Mouse (Mus musculus) heart, embryonic 15.5 days (tissue): ENCODE data around the gene Cbarp. TPM values are rescaled to one million over a fixed set of nuclear protein-coding genes. Genes with fewer than 3 reads are reported as not detected.

Experiments used
- ATAC-seq: fragments of 200-750 bp; cut with Nextera tagmentation; replicated peaks from 2 replicates; pipeline ENCODE4 v1.8.0; 2017; ENCODE audit warnings: low read depth, moderate TSS enrichment; ENCODE audit not compliant: insufficient number of reproducible peaks, insufficient read depth, low FRiP score
- H3K27ac ChIP-seq: fragments of 300-500 bp; sonication (generic); 2 replicates; pipeline ENCODE4 v1.5.1; 2015; ENCODE audit warnings: mild to moderate bottlenecking, inconsistent platforms
- H3K27me3 ChIP-seq: fragments of 300-500 bp; sonication (generic); 2 replicates; pipeline ENCODE4 v1.6.1; 2015; ENCODE audit warnings: inconsistent platforms
- H3K36me3 ChIP-seq: fragments of 300-500 bp; sonication (generic); 2 replicates; pipeline ENCODE4 v1.6.1; 2015; ENCODE audit warnings: mild to moderate bottlenecking, inconsistent platforms
- H3K4me1 ChIP-seq: fragments of 300-500 bp; sonication (generic); replicated peaks from 2 replicates; pipeline ENCODE4 v1.6.1; 2015; ENCODE audit warnings: inconsistent platforms
- H3K4me2 ChIP-seq: fragments of 300-500 bp; sonication (generic); 2 replicates; pipeline ENCODE4 v1.6.1; 2015; ENCODE audit warnings: inconsistent platforms, mild to moderate bottlenecking, moderate library complexity
- H3K4me3 ChIP-seq: fragments of 300-500 bp; sonication (generic); 2 replicates; pipeline ENCODE4 v1.5.1; 2015; ENCODE audit warnings: mild to moderate bottlenecking, inconsistent platforms
- H3K9ac ChIP-seq: fragments of 300-500 bp; sonication (generic); 2 replicates; pipeline ENCODE4 v1.6.1; 2015; ENCODE audit warnings: mild to moderate bottlenecking, inconsistent platforms
- H3K9me3 ChIP-seq: fragments of 300-500 bp; sonication (generic); replicated peaks from 2 replicates; pipeline ENCODE4 v1.6.1; 2016; ENCODE audit warnings: inconsistent platforms
- WGBS: fragments of 180-500 bp; shearing (Covaris S2); methylation state at CpG from one replicate; pipeline ENCODE4 v1.1.7; 2015; ENCODE audit warnings: mixed read lengths; 5-methylcytosine and 5-hydroxymethylcytosine counted together
- polyA plus RNA-seq: library from polyadenylated mRNA; unstranded; fragments of >200 nt; fragmentation: Nextera tagmentation; extraction: Ambion mirVana; gene quantifications from 2 replicates; pipeline ENCODE4 v1.2.1, GENCODE M21; 2015

The Cbarp gene
- polyA plus RNA-seq, 1 experiment from 2014 or later, result 1.7 TPM

DNA sequence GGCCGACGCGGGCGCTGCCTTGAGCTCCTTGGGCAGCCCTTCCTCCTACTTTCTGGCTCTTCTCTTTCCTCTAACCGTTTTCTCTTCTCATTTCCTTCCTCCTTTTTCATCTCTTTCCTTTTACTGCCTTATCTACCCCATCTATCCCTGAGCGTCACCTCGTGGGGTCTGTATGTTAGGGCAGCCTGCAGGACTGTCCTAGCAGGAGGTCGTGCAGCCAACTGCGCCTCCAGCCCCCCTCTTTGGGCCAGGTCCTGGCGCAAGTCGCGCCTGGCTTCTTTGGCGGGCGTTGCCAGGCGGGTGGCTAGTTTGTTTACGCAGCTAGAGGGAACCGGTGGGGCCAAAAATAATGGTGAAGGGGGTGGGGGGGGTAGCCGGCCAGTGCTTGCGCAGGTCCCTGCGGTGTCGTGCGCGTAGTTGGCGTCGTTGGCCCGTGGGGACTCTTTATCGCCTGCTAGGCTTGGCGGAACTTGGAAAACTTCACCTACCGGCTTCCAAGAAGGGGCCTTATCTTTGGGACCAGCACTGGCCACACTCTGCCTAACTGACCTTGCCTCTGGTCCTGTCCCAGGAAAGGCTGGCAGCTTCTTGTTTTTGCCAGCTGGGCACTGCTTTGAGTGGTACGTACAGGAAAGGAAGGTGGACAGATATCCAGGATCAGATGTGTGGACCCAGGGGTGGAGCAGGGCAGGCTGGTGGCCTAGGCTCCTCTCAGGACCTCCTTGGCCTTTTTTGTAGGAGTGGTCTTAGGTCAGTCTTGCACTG, 23.5 kb downstream of the Cbarp start:
- 2% methylated on average over 30 of the region's 30 CpGs for WGBS
- ATAC-seq, result no peak
- Histone ChIP-seq H3K27ac (peak overlapping the region; percentile 86), H3K9ac (peak overlapping the region; percentile 95), H3K9me3 (no peaks in the 10 kb centered on the region), H3K4me3 (peak overlapping the region; percentile 95), H3K27me3 (no peaks in the 10 kb centered on the region), H3K36me3 (peaks cover 19% of the 10 kb centered on the region; the same call in 1 of the 2 replicates), H3K4me1 (peaks cover 48% of the 10 kb centered on the region), H3K4me2 (peak overlapping the region; percentile 92)

DNA sequence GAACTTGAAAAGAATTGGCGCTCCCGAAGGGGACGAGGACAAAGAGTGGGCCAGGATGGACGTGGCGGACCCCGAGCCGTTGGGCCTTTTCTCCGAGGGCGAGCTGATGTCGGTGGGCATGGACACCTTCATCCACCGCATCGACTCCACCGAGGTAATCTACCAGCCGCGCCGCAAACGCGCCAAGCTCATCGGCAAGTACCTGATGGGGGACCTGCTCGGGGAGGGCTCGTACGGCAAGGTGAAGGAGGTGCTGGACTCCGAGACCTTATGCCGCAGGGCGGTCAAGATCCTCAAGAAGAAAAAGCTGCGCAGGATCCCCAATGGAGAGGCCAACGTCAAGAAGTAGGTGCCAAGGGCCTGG, 24.1 kb downstream of the Cbarp start:
- whole genome bisulfite sequencing, result 0% methylated on average over 27 of the region's 27 CpGs
- Histone ChIP-seq H3K9me3 (no peaks in the 10 kb centered on the region), H3K4me2 (peak overlapping the region; percentile 92), H3K4me3 (peak overlapping the region; percentile 95), H3K36me3 (peaks cover 13% of the 10 kb centered on the region; the same call in 1 of the 2 replicates), H3K27ac (peak overlapping the region; percentile 86), H3K9ac (peak overlapping the region; percentile 95), H3K4me1 (peaks cover 48% of the 10 kb centered on the region), H3K27me3 (no peaks in the 10 kb centered on the region)
- no peak for ATAC-seq

DNA sequence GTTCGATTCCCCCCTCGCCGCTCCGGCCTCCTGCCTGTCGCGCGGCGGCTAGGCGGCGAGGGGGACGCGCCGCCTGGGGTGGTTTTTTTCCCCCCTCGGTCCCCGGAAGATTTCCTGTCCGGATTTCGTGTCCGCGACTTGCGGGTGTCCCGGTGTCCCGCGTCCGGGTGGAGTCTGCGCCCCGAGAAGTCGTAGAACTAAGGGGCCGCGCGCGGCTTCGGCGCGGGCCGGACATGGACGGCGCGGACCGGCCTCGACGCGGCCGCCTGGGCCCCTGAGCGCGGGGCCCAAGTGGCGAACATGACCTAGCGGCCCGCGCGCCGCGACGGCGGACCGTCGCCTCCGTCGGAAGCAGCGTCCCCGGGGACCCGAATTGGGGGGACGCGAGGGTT, 24.7 kb downstream of the Cbarp start:
- no peaks in the 10 kb centered on the region for H3K9me3 ChIP-seq
- H3K36me3 ChIP-seq, result peaks cover 9% of the 10 kb centered on the region; the same call in 1 of the 2 replicates
- peak overlapping the region; percentile 86 for H3K27ac ChIP-seq
- WGBS, result under 1% methylated on average over 63 of the region's 63 CpGs
- no peak for ATAC-seq
- peak overlapping the region; percentile 92 for H3K4me2 ChIP-seq
- H3K9ac ChIP-seq, result peak overlapping the region; percentile 95
- H3K27me3 ChIP-seq, result no peaks in the 10 kb centered on the region
- peaks cover 48% of the 10 kb centered on the region for H3K4me1 ChIP-seq
- H3K4me3 ChIP-seq, result peak overlapping the region; percentile 95

DNA sequence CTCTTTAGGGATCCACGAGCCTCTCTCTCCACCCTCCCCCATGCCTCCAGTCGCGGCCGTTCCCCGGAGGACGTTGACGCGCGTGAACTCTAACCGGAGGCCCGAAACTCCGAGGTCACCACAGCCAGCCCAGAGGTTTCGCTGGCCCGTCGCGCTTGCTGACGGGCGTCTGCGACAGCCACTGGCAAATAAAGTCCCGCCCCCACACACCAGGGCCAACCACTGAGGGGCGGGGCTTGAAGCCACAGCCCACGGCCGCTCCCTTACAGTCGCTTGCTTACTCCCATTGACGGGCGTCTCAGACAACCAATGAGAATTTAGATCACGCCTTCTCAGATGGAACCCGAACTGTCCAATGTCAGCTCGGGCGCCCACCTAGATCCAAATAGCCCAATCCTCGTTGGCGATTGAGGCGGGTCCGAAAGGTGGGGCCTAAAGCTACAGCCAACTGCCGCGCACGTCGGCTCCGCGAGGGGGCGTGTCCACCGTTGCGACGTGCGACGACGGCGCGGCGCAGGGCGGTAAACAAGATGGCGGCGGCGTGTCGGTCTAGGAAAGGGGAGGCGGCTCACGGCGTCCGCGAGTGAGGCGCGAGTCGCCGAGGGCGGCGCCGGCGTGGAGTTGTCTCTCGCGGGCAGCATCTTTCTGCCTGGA, 25.2 kb downstream of the Cbarp start, which contains the start of gene Stk11:
TSS of gene Stk11 (plus strand) at position 514 of the 654 bp plus-strand sequence.
- no peaks in the 10 kb centered on the region for H3K9me3 ChIP-seq
- ATAC-seq, result peak; percentile 97
- peak within 1 kb of the TSS; percentile 95 for H3K9ac ChIP-seq
- peaks cover 5% of the 10 kb centered on the region; the same call in 1 of the 2 replicates for H3K36me3 ChIP-seq
- peak within 1 kb of the TSS; percentile 95 for H3K4me3 ChIP-seq
- peak within 1 kb of the TSS; percentile 92 for H3K4me2 ChIP-seq
- peaks cover 45% of the 10 kb centered on the region for H3K4me1 ChIP-seq
- WGBS, result under 1% methylated on average over 70 of the region's 70 CpGs
- peak within 1 kb of the TSS; percentile 93 for H3K27ac ChIP-seq
- H3K27me3 ChIP-seq, result no peaks in the 10 kb centered on the region

DNA sequence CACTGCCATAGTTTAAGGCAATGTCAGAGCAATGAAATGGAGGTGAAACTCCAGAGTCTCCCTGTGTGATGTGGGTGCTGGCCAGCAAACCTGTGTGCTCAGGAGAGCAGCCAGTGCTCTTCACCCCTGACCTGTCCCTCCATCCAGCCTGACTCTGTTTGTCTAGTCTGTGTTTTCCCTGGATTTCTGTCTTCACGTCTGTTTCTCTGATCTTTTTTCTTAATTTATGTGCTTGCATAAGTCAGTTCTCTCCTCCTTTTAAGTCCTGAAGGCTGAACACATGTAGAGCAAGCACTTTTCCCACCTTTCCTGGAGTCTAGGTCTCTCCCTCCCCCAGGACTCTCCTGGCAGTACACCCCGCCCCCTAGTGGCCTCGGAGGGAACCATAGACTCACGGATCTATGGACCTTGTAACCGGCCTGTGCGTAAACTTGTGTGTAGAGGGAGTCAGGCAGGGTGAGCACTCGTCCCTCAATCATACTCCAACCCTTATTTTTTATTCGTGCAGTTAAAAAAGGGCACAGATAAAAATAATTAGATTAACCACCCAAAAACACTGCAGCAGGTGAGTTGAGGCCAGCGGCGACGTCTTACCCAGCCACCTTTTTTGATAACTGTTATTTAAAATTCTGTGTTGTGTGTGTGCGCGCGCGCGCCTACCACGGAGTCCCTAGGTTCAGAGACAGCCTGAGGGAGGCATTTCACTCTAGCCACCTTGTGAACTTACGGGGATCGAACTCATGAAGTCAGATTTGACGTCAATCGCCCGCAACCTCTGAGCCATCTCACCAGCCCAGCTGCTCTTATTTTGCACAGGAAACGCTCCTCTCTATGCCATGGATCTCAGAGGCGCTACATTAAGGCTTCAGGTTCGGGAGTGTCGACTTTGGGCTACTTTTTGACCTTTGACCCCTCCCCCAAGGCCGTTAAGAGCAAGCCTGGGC, 26.0 kb downstream of the Cbarp start:
- H3K4me1 ChIP-seq, result peaks cover 37% of the 10 kb centered on the region
- peak overlapping the region; percentile 69 for H3K4me2 ChIP-seq
- H3K27ac ChIP-seq, result peak overlapping the region; percentile 93
- WGBS, result 3% methylated on average over 27 of the region's 27 CpGs
- peaks cover 3% of the 10 kb centered on the region; the same call in 1 of the 2 replicates for H3K36me3 ChIP-seq
- no peaks in the 10 kb centered on the region for H3K9me3 ChIP-seq
- H3K4me3 ChIP-seq, result peak overlapping the region; percentile 59
- ATAC-seq, result peak; percentile 51
- H3K9ac ChIP-seq, result peak overlapping the region; percentile 65
- H3K27me3 ChIP-seq, result no peaks in the 10 kb centered on the region

DNA sequence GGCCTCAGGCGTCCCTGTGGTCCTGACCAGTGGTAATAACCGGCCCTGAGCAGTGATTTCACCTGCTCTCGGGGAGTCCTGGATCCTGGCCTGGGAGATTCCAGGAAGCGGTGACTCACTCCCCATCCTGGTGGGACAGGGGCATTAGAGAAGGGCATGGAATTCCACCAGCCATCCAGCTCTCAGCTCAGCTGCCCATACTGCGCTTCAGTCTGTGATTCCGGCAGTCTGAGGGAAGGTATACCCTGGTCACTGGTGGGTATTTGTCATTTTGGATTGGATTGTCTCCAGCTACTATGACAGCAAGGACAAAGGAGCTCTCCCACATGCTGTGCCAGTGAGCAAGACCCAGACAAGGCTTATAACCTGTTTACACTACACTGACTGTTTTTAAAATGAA, 33.0 kb downstream of the Cbarp start:
- no peaks in the 10 kb centered on the region for H3K36me3 ChIP-seq
- no peak overlapping the region for H3K27ac ChIP-seq
- no peak overlapping the region for H3K4me3 ChIP-seq
- 51% methylated on average over 6 of the region's 6 CpGs for WGBS
- no peak overlapping the region for H3K9ac ChIP-seq
- peaks cover 4% of the 10 kb centered on the region for H3K4me1 ChIP-seq
- H3K4me2 ChIP-seq, result no peak overlapping the region
- no peaks in the 10 kb centered on the region for H3K27me3 ChIP-seq
- H3K9me3 ChIP-seq, result no peaks in the 10 kb centered on the region
- no peak for ATAC-seq

DNA sequence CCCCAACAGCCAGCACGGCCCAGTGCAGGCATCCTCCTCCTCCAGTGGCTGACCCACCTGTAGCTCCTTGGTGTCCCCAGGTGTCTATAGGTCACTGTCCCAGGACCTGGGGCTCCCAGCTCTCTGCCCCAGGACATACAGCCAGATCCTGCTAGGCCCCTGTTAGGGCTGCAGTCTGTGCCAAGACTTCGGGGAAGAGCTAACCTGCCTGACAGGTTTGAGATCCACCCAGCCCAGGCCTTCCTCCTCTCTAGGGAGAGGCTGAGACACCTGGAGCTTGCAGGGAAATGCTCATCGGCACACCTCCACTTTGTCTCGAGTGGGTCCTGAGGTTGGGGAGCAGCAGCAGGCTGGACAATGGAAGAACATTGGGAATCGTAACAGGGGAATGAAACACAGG, 34.7 kb downstream of the Cbarp start:
- no peak overlapping the region for H3K4me2 ChIP-seq
- no peak for ATAC-seq
- H3K36me3 ChIP-seq, result no peaks in the 10 kb centered on the region
- peaks cover 15% of the 10 kb centered on the region for H3K4me1 ChIP-seq
- 58% methylated on average over 5 of the region's 5 CpGs for WGBS
- H3K9me3 ChIP-seq, result no peaks in the 10 kb centered on the region
- no peak overlapping the region; the same call in 1 of the 2 replicates for H3K9ac ChIP-seq
- no peaks in the 10 kb centered on the region for H3K27me3 ChIP-seq
- H3K4me3 ChIP-seq, result no peak overlapping the region
- 0 out of 2 replicates have a peak overlapping the region, but pooled peaks have one; percentile 16 for H3K27ac ChIP-seq

DNA sequence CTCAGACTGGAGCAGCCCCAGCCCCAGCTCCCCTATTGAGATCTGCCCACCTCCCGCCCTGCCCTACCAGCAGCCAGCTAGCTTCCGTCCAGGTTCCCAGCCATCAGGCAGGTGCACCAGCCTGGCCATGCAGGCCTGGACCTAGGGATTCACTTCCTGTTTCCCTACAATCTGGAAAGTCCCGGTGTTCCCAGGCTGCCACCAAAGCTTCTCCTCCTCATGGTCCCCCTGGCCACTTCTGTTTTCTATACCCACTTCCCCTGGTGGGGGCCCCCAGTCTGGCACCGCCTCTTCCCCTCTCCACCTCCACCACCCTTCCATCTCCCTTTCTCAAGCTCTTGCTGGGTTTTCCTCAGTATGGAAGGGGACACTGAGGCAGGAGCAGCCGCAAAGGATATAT, 35.2 kb downstream of the Cbarp start, which contains the start of gene Sbno2:
TSS of gene Sbno2 (minus strand) at position 112 of the 400 bp plus-strand sequence.
- no peak within 1 kb of the TSS; the same call in 1 of the 2 replicates for H3K9ac ChIP-seq
- 0 out of 2 replicates have a peak within 1 kb of the TSS, but pooled peaks have one; percentile 16 for H3K27ac ChIP-seq
- H3K4me3 ChIP-seq, result no peak within 1 kb of the TSS
- ATAC-seq, result no peak
- H3K4me2 ChIP-seq, result no peak within 1 kb of the TSS
- H3K27me3 ChIP-seq, result no peaks in the 10 kb centered on the region
- peaks cover 20% of the 10 kb centered on the region for H3K4me1 ChIP-seq
- WGBS, result 68% methylated on average over 5 of the region's 5 CpGs
- no peaks in the 10 kb centered on the region for H3K9me3 ChIP-seq
- no peaks in the 10 kb centered on the region for H3K36me3 ChIP-seq

DNA sequence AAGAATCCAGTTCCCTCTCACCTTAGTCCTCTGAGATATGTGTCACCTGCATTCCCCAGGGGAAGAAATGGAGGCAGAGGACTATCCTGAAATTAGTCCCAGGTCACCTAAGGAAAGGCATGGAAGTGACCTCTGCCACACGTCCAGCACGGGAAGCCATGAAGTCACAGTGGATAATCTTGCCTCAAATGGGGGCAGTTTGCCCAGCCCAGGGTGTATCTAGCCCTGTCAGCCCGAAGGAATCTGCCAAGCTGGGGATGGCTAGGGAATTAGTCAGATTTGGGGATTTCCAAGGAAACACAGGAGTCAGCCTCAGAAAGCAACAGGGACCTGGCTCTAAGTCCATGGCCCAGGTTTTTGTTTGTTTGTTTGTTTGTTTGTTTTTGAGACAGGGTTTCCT, 36.5 kb downstream of the Cbarp start:
- no peak for ATAC-seq
- no peak overlapping the region for H3K4me3 ChIP-seq
- WGBS, result 70% methylated on average over 3 of the region's 3 CpGs

DNA sequence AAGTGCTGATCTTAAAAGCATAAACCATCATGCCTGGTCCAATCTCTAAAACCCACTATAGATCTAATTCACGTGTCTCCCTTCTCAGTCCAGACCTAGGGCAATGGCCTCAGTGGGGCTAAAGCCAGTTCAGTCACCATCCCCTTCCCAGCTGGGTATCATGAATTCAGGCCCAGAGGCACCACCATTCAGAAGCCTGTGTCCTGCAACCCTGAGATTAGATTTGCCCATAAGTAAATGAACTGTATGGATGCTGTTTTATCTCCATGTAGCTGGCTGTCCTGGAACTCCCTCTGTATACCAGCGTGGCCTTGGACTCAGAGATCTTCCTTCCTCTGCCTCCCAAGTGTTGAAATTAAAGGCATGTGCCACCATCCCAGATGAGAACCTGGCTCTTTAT, 37.6 kb downstream of the Cbarp start:
- Histone ChIP-seq H3K4me3 (no peak overlapping the region; the same call in 1 of the 2 replicates), H3K36me3 (no peaks in the 10 kb centered on the region), H3K4me2 (peak overlapping the region; percentile 75; the same call in 1 of the 2 replicates), H3K4me1 (peaks cover 34% of the 10 kb centered on the region), H3K27me3 (no peaks in the 10 kb centered on the region), H3K9me3 (no peaks in the 10 kb centered on the region), H3K27ac (peak overlapping the region; percentile 70), H3K9ac (no peak overlapping the region)
- WGBS, result 90% methylated on average over 2 of the region's 2 CpGs
- ATAC-seq, result no peak

More for the DNA sequence above, 36.5 kb downstream of the Cbarp start:
- no peak overlapping the region for H3K4me2 ChIP-seq
- H3K9me3 ChIP-seq, result no peaks in the 10 kb centered on the region
- H3K27me3 ChIP-seq, result no peaks in the 10 kb centered on the region
- H3K27ac ChIP-seq, result no peak overlapping the region
- H3K36me3 ChIP-seq, result no peaks in the 10 kb centered on the region
- H3K9ac ChIP-seq, result no peak overlapping the region
- peaks cover 30% of the 10 kb centered on the region for H3K4me1 ChIP-seq
